Mouse (Mus musculus): ENCODE data around the gene Mmp24.
A peak's percentile ranks its signal among the peaks of the same experiment; 100 is the strongest.
"Not testable (repeated sequence)": the region's sequence is repeated elsewhere in the genome, so short reads cannot be mapped to it uniquely, and the experiment has no call there.

The Mmp24 gene

DNA sequence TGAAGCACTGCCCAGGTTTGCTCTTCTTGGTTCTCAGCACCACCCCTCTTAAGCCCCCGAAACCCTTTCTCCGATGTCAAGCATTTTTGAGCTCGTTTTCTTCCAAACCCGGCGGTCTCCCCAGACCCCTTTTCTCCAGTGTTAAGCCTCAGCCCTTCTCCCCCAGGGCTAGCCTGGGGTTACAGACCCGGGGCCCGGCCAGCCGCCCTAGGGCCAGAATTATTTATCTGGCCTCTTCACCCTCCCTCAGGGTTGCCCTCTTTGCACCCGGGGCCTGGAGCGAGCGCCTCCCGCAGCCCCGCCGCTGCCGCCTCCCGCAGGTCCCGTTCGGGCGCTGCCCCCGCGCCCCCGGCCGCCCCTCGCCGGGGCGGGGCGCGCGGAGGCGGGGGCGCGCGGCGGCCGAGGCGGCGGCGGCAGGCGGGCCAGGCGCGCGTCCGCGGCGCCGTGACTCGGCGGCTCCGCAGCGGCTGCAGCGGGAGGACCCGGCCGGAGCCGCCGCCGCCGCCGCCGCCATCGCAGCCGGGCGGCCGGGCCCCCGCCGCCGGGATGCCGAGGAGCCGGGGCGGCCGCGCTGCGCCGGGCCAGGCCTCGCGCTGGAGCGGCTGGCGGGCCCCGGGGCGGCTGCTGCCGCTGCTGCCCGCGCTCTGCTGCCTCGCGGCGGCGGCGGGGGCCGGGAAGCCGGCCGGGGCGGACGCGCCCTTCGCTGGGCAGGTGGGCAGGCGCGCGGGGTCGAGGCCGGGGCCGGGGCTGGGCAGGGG is at the start of gene Mmp24:
Gene Mmp24, plus strand, starts transcription at position 416 of the 758 bp plus-strand sequence.
- DNase-seq (ENCODE audit: low spot score in 2 of 2): no peak

- no peak for DNase-seq (ENCODE audit: low spot score in 2 of 2)
Measured at GRCm38 (mm10) chr2:155726302-155726701, 48.8 kb upstream of the Mmp24 start.

DNA sequence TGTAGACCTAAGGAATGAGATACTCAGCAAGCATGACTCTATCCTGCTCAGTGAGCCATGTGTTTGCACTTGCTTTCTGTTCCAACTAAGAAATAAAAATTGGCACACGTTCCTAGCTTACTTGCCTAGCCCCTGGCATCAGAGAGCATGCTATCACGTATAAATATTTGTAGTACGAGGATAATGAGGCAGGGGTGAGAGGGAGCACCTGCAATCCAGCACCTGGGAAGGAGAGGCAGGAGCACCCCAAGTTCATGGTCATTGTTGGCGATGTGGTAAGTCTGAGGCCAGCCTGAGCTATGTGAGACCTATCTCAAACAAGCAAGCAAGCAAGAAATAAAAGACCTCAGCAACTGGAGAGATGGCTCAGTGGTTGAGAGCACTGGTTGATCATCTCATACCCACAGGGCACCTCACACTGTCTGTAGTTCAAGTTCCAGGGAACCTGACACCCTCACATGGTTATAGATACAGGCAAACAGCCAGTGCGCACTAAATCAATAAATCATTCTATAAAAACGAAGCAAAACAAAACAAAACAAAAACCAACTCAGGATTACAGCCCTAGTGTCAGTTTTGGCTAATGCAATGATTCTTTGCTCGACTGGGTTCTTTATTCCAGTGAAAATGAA is 47.3 kb upstream of the Mmp24 start:
- no peak for DNase-seq (ENCODE audit: low spot score in 2 of 2)

- DNase-seq (ENCODE audit: low spot score in 2 of 2): no peak
Measured at GRCm38 (mm10) chr2:155728742-155729141, 46.4 kb upstream of the Mmp24 start.

DNA sequence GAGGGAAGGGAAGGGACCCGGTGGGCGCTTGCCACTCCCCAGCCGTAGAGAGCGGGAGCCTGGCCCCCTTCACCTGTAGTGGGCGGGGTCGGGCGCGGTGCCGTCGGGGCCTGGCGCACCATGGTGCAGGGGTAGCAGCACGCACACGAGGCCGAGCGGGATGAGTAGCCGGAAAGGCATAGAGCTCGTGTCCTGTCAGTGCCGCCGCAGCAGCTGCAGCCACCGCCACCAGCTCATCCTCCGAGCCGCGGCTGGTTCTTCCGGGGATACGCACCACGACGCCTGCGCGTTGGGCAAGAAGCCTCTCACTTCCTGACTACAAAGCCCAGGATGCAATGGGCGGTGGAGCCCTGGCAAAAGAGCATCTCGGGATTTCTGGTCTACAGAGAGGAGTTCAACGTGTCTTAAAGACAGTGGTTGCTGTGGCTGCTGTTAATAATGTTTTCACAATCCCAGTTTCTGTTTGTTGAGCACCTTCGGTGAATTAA is 45.9 kb upstream of the Mmp24 start, which contains the start of gene Edem2:
Gene Edem2, minus strand, starts transcription at position 318 of the 488 bp plus-strand sequence.
- DNase-seq (ENCODE audit: low spot score in 2 of 2): peak; percentile 89 to 94

GRCm38 (mm10) chr2:155735080-155735479 is 40.1 kb upstream of the Mmp24 start:
- no peak for DNase-seq (ENCODE audit: low spot score in 2 of 2)

DNA sequence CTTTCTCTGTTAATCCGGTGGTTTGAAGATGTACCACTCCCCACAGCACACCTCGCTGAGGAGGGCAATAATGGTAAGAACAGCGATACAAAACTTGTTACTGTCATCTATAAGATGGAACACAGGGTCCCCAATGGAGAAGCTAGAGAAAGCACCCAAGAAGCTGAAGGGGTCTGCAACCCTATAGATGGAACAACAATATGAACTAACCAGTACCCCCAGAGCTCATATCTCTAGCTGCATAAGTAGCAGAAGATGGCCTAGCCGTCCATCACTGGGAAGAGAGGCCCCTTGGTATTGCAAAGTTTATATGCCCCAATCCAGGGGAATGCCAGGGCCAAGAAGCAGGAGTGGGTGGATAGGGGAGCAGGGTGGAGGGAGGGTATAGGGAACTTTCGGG is 39.4 kb upstream of the Mmp24 start, which contains the start of gene Gm17581:
Gene Gm17581, minus strand, starts transcription at position 101 of the 400 bp plus-strand sequence.
- DNase-seq (ENCODE audit: low spot score in 2 of 2): not testable (repeated sequence)

DNA sequence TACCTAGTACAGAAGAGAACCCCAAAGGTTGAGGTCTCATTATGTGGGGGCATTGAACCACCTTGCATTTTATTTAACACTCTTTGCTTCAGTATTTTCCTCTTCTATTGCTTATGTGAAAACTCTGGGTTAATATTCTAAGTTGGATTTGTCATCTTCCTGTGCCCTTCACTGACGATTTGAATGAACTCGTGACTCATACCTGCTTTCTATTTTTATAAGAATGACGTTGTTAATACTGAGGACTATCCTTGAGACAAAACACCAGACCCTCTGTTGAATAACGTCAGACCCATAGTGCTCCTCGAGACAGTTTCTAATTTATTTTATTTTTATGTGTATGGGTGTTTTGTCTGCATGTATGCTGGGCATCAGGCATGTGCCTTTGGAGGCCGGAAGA is 38.2 kb upstream of the Mmp24 start:
- DNase-seq (ENCODE audit: low spot score in 2 of 2): no peak

DNA sequence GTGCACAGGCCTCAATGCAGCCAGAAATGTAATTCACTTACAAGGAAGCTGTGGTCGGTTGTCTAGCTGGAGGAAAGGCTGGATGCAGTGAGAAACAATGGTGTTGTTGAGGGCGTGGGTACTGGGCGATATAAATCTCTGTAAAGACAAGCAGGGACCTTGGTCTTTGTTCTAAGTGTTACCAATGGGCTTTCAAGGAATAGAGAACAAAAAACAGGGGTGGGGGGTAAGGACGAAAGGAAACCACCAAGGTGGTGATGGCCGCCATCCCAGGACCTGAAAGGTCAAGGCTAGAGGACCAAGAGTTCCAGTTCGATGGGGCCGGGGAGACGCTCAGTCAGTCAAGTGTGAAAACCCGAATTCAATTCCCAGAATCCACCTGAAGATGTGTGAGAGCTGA is 37.3 kb upstream of the Mmp24 start:
- DNase-seq (ENCODE audit: low spot score in 2 of 2): no peak

DNA sequence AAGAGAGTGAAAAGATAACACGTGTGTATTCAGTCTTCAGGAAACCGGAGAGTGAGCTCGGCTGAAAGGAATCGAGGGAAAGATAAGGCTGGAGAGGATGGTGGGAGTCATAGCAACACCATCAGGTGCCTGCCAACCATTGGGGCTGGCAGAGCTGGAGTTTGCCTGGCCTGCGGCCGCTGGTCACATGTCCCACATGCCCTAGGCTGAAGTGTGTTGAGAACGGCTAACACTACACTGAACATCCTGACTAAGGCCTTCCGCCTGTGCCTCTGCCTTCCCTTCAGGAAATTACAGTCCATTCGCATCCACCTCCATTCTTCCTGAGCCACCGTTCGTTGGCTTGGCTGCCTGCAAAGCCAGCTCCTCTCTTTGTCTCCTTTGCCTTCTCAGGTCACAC is 32.9 kb upstream of the Mmp24 start:
- DNase-seq (ENCODE audit: low spot score in 2 of 2): no peak

GRCm38 (mm10) chr2:155742931-155743337 is 32.2 kb upstream of the Mmp24 start:
- peak in 1 of 2 experiments; percentile 49 for DNase-seq (ENCODE audit: low spot score in 2 of 2)

- no peak for DNase-seq (ENCODE audit: low spot score in 2 of 2)
Measured at GRCm38 (mm10) chr2:155743351-155743750, 31.8 kb upstream of the Mmp24 start.

DNA sequence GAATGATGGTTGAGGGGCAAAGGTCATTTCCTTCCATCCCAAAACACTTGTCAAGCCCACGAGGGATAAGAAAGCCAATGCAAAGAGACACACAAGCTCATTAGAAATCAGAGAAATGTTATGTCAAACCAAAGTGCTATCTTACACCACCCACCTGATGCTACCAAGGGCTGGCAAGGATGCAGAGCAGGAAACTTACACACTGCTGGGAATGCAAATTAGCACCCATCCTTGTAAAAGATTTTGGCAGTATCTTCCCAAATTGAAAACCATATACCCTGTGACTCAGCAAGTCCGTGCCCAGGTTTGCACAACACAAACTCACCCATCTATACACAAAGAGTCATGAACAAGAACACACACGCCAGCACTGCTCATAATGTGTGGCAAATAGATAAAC is 29.7 kb upstream of the Mmp24 start:
- no peak for DNase-seq (ENCODE audit: low spot score in 2 of 2)

GRCm38 (mm10) chr2:155749394-155749793 is 25.7 kb upstream of the Mmp24 start:
- DNase-seq (ENCODE audit: low spot score in 2 of 2): no peak

GRCm38 (mm10) chr2:155751014-155751786 is 23.9 kb upstream of the Mmp24 start, which contains the start of gene Procr:
Procr (plus strand) TSS chr2:155751117.
- DNase-seq (ENCODE audit: low spot score in 2 of 2): no peak

DNA sequence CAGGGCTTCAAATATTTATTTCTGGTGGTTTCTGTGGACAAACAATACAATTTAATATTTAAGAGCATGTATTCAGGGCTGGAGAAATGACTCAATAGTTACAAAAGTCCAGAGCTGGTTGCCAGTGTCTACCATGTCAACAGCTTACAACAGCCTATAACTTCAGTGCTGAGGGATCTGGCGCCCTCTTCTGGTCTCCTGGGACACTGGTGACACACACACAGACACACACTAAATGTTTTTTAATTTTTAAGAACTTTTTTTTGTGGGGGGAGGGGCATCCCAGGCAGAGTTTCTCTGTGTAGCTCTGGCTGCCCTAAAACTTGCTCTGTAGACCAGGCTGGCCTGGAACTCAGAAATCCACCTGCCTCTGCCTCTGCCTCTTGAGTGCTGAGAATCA is 19.4 kb upstream of the Mmp24 start:
- DNase-seq (ENCODE audit: low spot score in 2 of 2): peak; percentile 54 to 81

- DNase-seq (ENCODE audit: low spot score in 2 of 2): no peak
Measured at GRCm38 (mm10) chr2:155756855-155757566, 18.1 kb upstream of the Mmp24 start.

DNA sequence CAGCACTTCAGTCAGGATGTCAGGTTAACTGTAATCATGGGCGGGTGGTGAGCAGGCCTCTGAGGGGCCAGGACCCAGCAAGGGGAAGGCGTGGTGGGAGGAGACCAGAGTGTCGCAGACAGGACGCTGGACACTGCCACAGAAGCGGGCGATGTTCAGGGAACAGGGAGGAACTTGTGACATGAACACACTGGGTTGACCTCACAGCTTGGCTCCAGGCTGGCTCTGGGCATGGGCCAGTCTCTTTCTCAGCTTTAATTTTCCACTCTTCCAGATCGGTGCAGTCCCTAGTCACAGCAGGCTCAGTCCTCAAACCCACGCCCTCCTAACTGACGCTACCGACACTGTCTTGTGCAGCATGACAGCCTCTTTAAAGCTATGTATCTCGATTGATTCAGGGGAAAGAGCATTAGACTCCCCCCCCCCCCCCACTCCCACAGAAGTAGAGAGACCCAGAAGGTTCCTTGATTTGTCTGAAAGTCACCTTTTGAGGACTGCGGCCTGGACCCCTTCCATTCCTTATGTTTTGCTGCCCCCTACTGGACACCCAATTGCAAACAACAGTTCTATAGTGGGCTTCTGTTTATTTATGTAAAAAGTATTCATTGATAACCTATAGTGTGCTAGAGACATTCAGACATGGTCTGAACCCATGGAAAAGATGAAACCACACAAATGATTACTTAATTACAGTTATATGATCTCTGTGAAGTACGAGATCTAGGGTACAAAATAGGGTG is 10.3 kb upstream of the Mmp24 start:
- DNase-seq (ENCODE audit: low spot score in 2 of 2): peak; percentile 62 to 89

DNA sequence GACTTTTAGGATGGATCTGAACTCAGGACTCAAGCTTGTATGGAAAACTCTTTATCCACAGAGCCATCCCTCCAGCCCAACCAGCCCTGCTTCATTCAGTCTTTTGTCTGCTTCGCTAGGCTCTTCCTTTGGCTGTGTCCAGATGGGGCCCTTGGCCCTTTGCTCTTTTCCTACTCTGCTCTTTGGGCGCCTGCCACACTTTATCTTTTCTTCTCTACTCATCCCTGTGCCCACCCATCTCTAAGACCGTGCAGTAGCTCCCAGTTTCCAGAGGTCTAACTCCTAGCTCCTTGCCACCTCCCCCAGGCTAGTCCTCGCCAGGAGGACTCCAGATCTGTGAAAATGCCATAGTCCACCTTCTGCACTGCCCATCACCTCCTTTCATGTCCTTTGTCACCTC is 1.5 kb upstream of the Mmp24 start:
- no peak for DNase-seq (ENCODE audit: low spot score in 2 of 2)

- DNase-seq (ENCODE audit: low spot score in 2 of 2): no peak
Measured at GRCm38 (mm10) chr2:155774261-155774926, 748 bp upstream of the Mmp24 start.
